Mouse (Mus musculus): ENCODE measurements around the gene Gmpr2. TPM values are rescaled to one million over a fixed set of nuclear protein-coding genes. Genes with fewer than 3 reads are reported as not detected.

Gene Gmpr2
- total and polyA plus RNA-seq, 3 experiments, result 8.1 to 11.8 (median 9.0) TPM

DNA sequence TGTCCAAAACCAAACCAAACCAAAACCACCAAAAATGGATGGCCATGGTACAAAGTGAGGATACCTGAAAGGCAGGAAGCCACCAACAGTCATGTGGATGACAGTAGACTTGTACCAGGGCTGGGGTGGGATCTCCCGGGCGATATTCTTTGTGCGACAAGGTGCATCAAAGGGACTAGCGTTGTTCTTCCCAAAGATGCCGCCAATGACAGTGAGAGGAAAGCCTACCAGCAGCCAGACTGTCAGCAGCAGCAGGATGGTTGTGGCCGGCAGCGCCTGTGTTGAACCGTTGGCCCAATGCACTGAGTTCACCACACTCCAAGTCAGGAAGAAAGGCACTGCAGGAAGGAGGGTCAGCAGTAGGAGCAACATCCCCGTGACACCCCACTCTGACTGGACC, 33.9 kb upstream of the Gmpr2 start, which contains the start of gene Gm49378:
TSS of gene Gm49378 (minus strand) at position 101 of the 400 bp plus-strand sequence.
- Histone ChIP-seq H3K27ac (no peak within 1 kb of the TSS), H3K4me3 (no peak within 1 kb of the TSS), H3K4me1 (ENCODE audit: control insufficient read depth, insufficient read depth, low read length) (peaks cover 3% of the 10 kb centered on the region), H3K27me3 (ENCODE audit: control insufficient read depth, insufficient read depth, low read length) (no peaks in the 10 kb centered on the region), H3K79me2 (replicated peaks; ENCODE audit: control insufficient read depth, insufficient read depth, low read length) (0 out of 2 replicates have a peak, but pooled peaks cover 2% of the 10 kb centered on the region), H3K9ac (ENCODE audit: low read depth, low read length) (no peak within 1 kb of the TSS), H3K36me3 (ENCODE audit: control insufficient read depth, insufficient read depth, low read length) (peaks cover 2% of the 10 kb centered on the region; the same call in 1 of the 2 replicates)
- 92% methylated on average over 9 of the region's 9 CpGs for WGBS
- TF ChIP-seq CTCF (IDR thresholded peaks at IDR 0.05) (no peak), EP300 (IDR thresholded peaks at IDR 0.05; ENCODE audit: insufficient read depth, low read depth, low read length) (no peak), POLR2A (IDR thresholded peaks at IDR 0.05; ENCODE audit: insufficient read depth, low read depth, low read length) (no peak)
- DNase-seq, result no peak
- intact Hi-C loops (cut with DNase I), result loop anchor here (2.0 to 5.0 kb wide), 2 partner anchors 35 to 43 kb away; partner anchors contain the start of genes Gmpr2, Nedd8 and Tinf2

DNA sequence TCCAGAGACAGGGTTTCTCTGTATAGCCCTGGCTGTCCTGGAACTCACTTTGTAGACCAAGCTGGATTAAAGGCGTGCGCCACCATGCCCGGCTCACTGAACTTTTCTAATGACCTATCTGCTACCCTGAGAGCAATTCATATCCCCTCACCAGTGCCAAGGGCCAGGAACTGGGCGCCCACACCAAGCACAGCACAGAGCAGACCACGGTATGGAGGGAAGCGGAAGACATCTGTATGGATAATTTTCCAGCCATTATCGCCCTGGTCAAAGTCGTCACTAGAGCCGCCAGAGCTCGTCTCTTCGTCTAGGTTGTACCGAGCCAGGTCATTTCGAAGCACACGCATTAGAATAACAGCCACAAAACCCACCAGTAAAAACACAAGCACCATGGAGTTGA, 30.9 kb upstream of the Gmpr2 start:
- no peak overlapping the region for H3K9ac ChIP-seq (ENCODE audit: low read depth, low read length)
- DNase-seq, result no peak
- no peaks in the 10 kb centered on the region for H3K27me3 ChIP-seq (ENCODE audit: control insufficient read depth, insufficient read depth, low read length)
- 95% methylated on average over 14 of the region's 14 CpGs for WGBS
- H3K4me1 ChIP-seq (ENCODE audit: control insufficient read depth, insufficient read depth, low read length), result peaks cover 5% of the 10 kb centered on the region
- no peak overlapping the region for H3K4me3 ChIP-seq
- intact Hi-C loops (cut with DNase I), result loop anchor here (5.0 kb wide), 1 partner anchor 81 kb away; the partner anchor contains the start of gene Rabggta
- peaks cover 2% of the 10 kb centered on the region; the same call in 1 of the 2 replicates for H3K36me3 ChIP-seq (ENCODE audit: control insufficient read depth, insufficient read depth, low read length)
- 0 out of 2 replicates have a peak, but pooled peaks cover 2% of the 10 kb centered on the region for H3K79me2 ChIP-seq (replicated peaks; ENCODE audit: control insufficient read depth, insufficient read depth, low read length)
- no peak overlapping the region for H3K27ac ChIP-seq
- TF ChIP-seq POLR2A (IDR thresholded peaks at IDR 0.05; ENCODE audit: insufficient read depth, low read depth, low read length) (no peak), CTCF (IDR thresholded peaks at IDR 0.05) (no peak), EP300 (IDR thresholded peaks at IDR 0.05; ENCODE audit: insufficient read depth, low read depth, low read length) (no peak)

- TF ChIP-seq POLR2A (IDR thresholded peaks at IDR 0.05; ENCODE audit: insufficient read depth, low read depth, low read length) (no peak), CTCF (IDR thresholded peaks at IDR 0.05) (no peak), EP300 (IDR thresholded peaks at IDR 0.05; ENCODE audit: insufficient read depth, low read depth, low read length) (no peak)
- no peak overlapping the region for H3K9ac ChIP-seq (ENCODE audit: low read depth, low read length)
- 96% methylated on average over 13 of the region's 13 CpGs for WGBS
- no peak overlapping the region for H3K4me3 ChIP-seq
- intact Hi-C loops (cut with DNase I), result loop anchor here (5.0 kb wide), 1 partner anchor 81 kb away; the partner anchor contains the start of gene Rabggta
- DNase-seq, result no peak
- 0 out of 2 replicates have a peak, but pooled peaks cover 2% of the 10 kb centered on the region for H3K79me2 ChIP-seq (replicated peaks; ENCODE audit: control insufficient read depth, insufficient read depth, low read length)
- H3K36me3 ChIP-seq (ENCODE audit: control insufficient read depth, insufficient read depth, low read length), result no peaks in the 10 kb centered on the region
- no peaks in the 10 kb centered on the region for H3K27me3 ChIP-seq (ENCODE audit: control insufficient read depth, insufficient read depth, low read length)
- H3K27ac ChIP-seq, result no peak overlapping the region
- H3K4me1 ChIP-seq (ENCODE audit: control insufficient read depth, insufficient read depth, low read length), result peaks cover 5% of the 10 kb centered on the region
These were observed 30.4 kb upstream of the Gmpr2 start for GRCm38 (mm10) chr14:55641291-55641690.

DNA sequence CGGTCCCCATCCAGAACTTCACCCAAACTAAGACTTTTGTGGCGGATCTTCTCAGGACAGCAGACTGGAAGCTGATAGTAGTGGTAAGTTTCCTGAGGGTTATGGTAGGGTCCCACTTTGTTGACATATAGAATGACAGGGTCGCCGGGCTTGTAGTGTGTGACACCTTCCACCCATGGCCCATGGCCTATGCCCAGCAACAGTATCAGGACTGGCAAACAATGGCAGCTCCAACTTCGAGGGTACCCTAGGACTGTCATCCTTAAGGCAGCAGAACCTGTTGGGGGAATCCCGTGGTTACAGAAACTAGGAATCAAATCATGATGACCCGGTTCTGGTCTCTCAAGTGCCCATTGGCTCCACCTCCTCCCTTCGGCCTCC, 29.1 kb upstream of the Gmpr2 start:
- Histone ChIP-seq H3K4me3 (peak overlapping the region; percentile 95), H3K36me3 (ENCODE audit: control insufficient read depth, insufficient read depth, low read length) (no peaks in the 10 kb centered on the region), H3K4me1 (ENCODE audit: control insufficient read depth, insufficient read depth, low read length) (peaks cover 5% of the 10 kb centered on the region), H3K9ac (ENCODE audit: low read depth, low read length) (peak overlapping the region; percentile 88), H3K27ac (peak overlapping the region; percentile 100), H3K79me2 (replicated peaks; ENCODE audit: control insufficient read depth, insufficient read depth, low read length) (0 out of 2 replicates have a peak, but pooled peaks cover 2% of the 10 kb centered on the region), H3K27me3 (ENCODE audit: control insufficient read depth, insufficient read depth, low read length) (no peaks in the 10 kb centered on the region)
- TF ChIP-seq POLR2A (IDR thresholded peaks at IDR 0.05; ENCODE audit: insufficient read depth, low read depth, low read length) (no peak), EP300 (IDR thresholded peaks at IDR 0.05; ENCODE audit: insufficient read depth, low read depth, low read length) (no peak), CTCF (IDR thresholded peaks at IDR 0.05) (no peak)
- intact Hi-C loops (cut with DNase I), result loop anchor here (2.0 to 5.0 kb wide), 3 partner anchors 18 to 80 kb away; partner anchors contain the start of genes Mdp1 and Rabggta
- 14% methylated on average over 8 of the region's 8 CpGs for WGBS
- no peak for DNase-seq

GRCm38 (mm10) chr14:55643060-55643907, 28.5 kb upstream of the Gmpr2 start, which contains the start of gene Tm9sf1:
Gene Tm9sf1, minus strand, starts transcription at chr14:55643806.
- WGBS, result under 1% methylated on average over 89 of the region's 89 CpGs
- peak within 1 kb of the TSS; percentile 88 for H3K9ac ChIP-seq (ENCODE audit: low read depth, low read length)
- intact Hi-C loops (cut with DNase I), result loop anchor here (2.0 to 5.0 kb wide), 3 partner anchors 18 to 79 kb away; partner anchors contain the start of genes Mdp1 and Rabggta
- H3K4me1 ChIP-seq (ENCODE audit: control insufficient read depth, insufficient read depth, low read length), result peaks cover 5% of the 10 kb centered on the region
- peak; percentile 27; the same call in 1 of the 2 replicates for TF ChIP-seq CTCF (IDR thresholded peaks at IDR 0.05)
- no peak for TF ChIP-seq EP300 (IDR thresholded peaks at IDR 0.05; ENCODE audit: insufficient read depth, low read depth, low read length)
- peak; percentile 47; the same call in 1 of the 2 replicates for TF ChIP-seq POLR2A (IDR thresholded peaks at IDR 0.05; ENCODE audit: insufficient read depth, low read depth, low read length)
- no peaks in the 10 kb centered on the region for H3K27me3 ChIP-seq (ENCODE audit: control insufficient read depth, insufficient read depth, low read length)
- H3K36me3 ChIP-seq (ENCODE audit: control insufficient read depth, insufficient read depth, low read length), result no peaks in the 10 kb centered on the region
- peak; percentile 94 for DNase-seq
- H3K4me3 ChIP-seq, result peak within 1 kb of the TSS; percentile 95
- H3K27ac ChIP-seq, result peak within 1 kb of the TSS; percentile 100
- H3K79me2 ChIP-seq (replicated peaks; ENCODE audit: control insufficient read depth, insufficient read depth, low read length), result 0 out of 2 replicates have a peak, but pooled peaks cover 2% of the 10 kb centered on the region

All from heart, adult 2 months (tissue).